Mouse (Mus musculus): Measurements from ENCODE around the gene Plpp3.

DNA sequence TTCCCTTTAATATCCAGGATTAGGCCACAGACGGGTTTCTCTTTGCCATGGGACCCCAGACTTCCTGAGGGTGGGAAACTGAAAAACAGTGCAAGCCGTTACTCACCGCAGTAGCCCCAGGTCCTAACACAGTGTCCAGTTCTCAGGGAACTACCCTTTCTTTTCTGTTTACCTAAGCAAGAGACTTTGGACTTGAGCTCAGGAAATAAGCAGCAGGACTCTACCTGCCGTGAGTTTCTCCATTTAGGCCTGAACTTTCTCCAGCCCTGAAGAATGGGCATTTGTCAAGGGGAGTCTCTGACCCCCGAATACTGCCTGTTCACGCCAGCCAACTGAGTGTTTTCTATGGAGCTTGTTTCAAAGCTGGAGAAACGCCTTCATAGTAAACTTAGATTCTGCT is 31.7 kb downstream of the Plpp3 start:
- TF ChIP-seq MYOD1 (IDR thresholded peaks at IDR 0.05; ENCODE audit: control insufficient read depth, insufficient read length, low read depth) (no peak), CTCF (IDR thresholded peaks at IDR 0.05; ENCODE audit: control insufficient read depth, insufficient read depth, insufficient read length) (no peak), MAX (IDR thresholded peaks at IDR 0.05) (no peak), USF1 (IDR thresholded peaks at IDR 0.05; ENCODE audit: low read depth) (no peak), CEBPB (IDR thresholded peaks at IDR 0.05; ENCODE audit: low read depth) (no peak)

Data from C2C12 (cell line).